Mouse (Mus musculus) hindbrain, embryonic 10.5 days (tissue): Measurements from ENCODE around the gene Ssbp3. TPM values are rescaled to one million over a fixed set of nuclear protein-coding genes. Genes with fewer than 3 reads are reported as not detected.

Experiments used
- DNase-seq: peaks from one replicate; pipeline ENCODE4 v3.0.0-alpha.2; 2017; ENCODE audit warnings: low spot score
- H3K27ac ChIP-seq: fragments of 300-500 bp; sonication (generic); 2 replicates; pipeline ENCODE4 v1.5.1; 2016; ENCODE audit warnings: mild to moderate bottlenecking, moderate library complexity
- H3K27me3 ChIP-seq: fragments of 300-500 bp; sonication (generic); 2 replicates; pipeline ENCODE4 v1.6.1; 2016; ENCODE audit warnings: mild to moderate bottlenecking; ENCODE audit not compliant: poor library complexity, insufficient read depth, severe bottlenecking
- H3K36me3 ChIP-seq: fragments of 300-500 bp; sonication (generic); 2 replicates; pipeline ENCODE4 v1.6.1; 2016; ENCODE audit warnings: mild to moderate bottlenecking, moderate library complexity
- H3K4me1 ChIP-seq: fragments of 300-500 bp; sonication (generic); replicated peaks from 2 replicates; pipeline ENCODE4 v1.6.1; 2016; ENCODE audit warnings: mild to moderate bottlenecking
- H3K4me3 ChIP-seq: fragments of 300-500 bp; sonication (generic); 2 replicates; pipeline ENCODE4 v1.5.1; 2016; ENCODE audit warnings: mild to moderate bottlenecking, moderate library complexity
- H3K9me3 ChIP-seq: fragments of 300-500 bp; sonication (generic); 2 replicates; pipeline ENCODE4 v1.6.1; 2016; ENCODE audit warnings: mild to moderate bottlenecking, moderate library complexity
- WGBS: fragments of 180-500 bp; shearing (Covaris S2); methylation state at CpG from one replicate; pipeline ENCODE4 v1.1.7; 2016; 5-methylcytosine and 5-hydroxymethylcytosine counted together
- polyA plus RNA-seq: library from polyadenylated mRNA; unstranded; fragments of >200 nt; fragmentation: Nextera tagmentation; extraction: Ambion mirVana; gene quantifications from 2 replicates; pipeline ENCODE4 v1.2.1, GENCODE M21; 2016

Gene Ssbp3
- polyA plus RNA-seq, 1 experiment from 2014 or later, result 180 TPM

- 79% methylated on average over 2 of the region's 2 CpGs for WGBS
- H3K4me3 ChIP-seq, result no peak overlapping the region
- H3K9me3 ChIP-seq, result peaks cover 4% of the 10 kb centered on the region; the same call in 1 of the 2 replicates
- no peak for DNase-seq
- no peaks in the 10 kb centered on the region for H3K27me3 ChIP-seq
- no peaks in the 10 kb centered on the region for H3K36me3 ChIP-seq
- 0 out of 2 replicates have a peak, but pooled peaks cover 3% of the 10 kb centered on the region for H3K4me1 ChIP-seq
- no peak overlapping the region for H3K27ac ChIP-seq
Measured at GRCm38 (mm10) chr4:106883149-106883548, 27.4 kb upstream of the Ssbp3 start.

- Histone ChIP-seq H3K4me3 (no peak overlapping the region), H3K9me3 (peaks cover 4% of the 10 kb centered on the region; the same call in 1 of the 2 replicates), H3K36me3 (no peaks in the 10 kb centered on the region), H3K27me3 (no peaks in the 10 kb centered on the region), H3K27ac (peak overlapping the region; percentile 36; the same call in 1 of the 2 replicates), H3K4me1 (no peaks in the 10 kb centered on the region)
- WGBS, result 80% methylated on average over 10 of the region's 10 CpGs
- DNase-seq, result no peak
Measured at GRCm38 (mm10) chr4:106886307-106887085, 24.0 kb upstream of the Ssbp3 start.

GRCm38 (mm10) chr4:106896086-106896485, 14.4 kb upstream of the Ssbp3 start:
- H3K9me3 ChIP-seq, result peaks cover 11% of the 10 kb centered on the region; the same call in 1 of the 2 replicates
- H3K27me3 ChIP-seq, result peaks cover 24% of the 10 kb centered on the region
- WGBS, result 87% methylated on average over 8 of the region's 8 CpGs
- peaks cover 29% of the 10 kb centered on the region for H3K4me1 ChIP-seq
- H3K27ac ChIP-seq, result 0 out of 2 replicates have a peak overlapping the region, but pooled peaks have one; percentile 12
- H3K36me3 ChIP-seq, result no peaks in the 10 kb centered on the region
- DNase-seq, result no peak
- no peak overlapping the region for H3K4me3 ChIP-seq

GRCm38 (mm10) chr4:106898923-106899322, 11.6 kb upstream of the Ssbp3 start:
- no peak overlapping the region for H3K4me3 ChIP-seq
- DNase-seq, result no peak
- H3K36me3 ChIP-seq, result no peaks in the 10 kb centered on the region

GRCm38 (mm10) chr4:106899471-106899870, 11.0 kb upstream of the Ssbp3 start:
- Histone ChIP-seq H3K27me3 (peaks cover 27% of the 10 kb centered on the region), H3K4me1 (peaks cover 34% of the 10 kb centered on the region), H3K27ac (no peak overlapping the region), H3K36me3 (no peaks in the 10 kb centered on the region), H3K9me3 (no peaks in the 10 kb centered on the region), H3K4me3 (no peak overlapping the region)
- no peak for DNase-seq
- WGBS, result 88% methylated on average over 3 of the region's 3 CpGs

More at GRCm38 (mm10) chr4:106898923-106899322, 11.6 kb upstream of the Ssbp3 start:
- peaks cover 27% of the 10 kb centered on the region for H3K27me3 ChIP-seq
- 71% methylated on average over 5 of the region's 5 CpGs for WGBS
- H3K4me1 ChIP-seq, result peaks cover 34% of the 10 kb centered on the region
- H3K27ac ChIP-seq, result peak overlapping the region; percentile 65
- no peaks in the 10 kb centered on the region for H3K9me3 ChIP-seq

- WGBS, result 11% methylated on average over 6 of the region's 6 CpGs
- H3K36me3 ChIP-seq, result no peaks in the 10 kb centered on the region
- H3K27me3 ChIP-seq, result peaks cover 27% of the 10 kb centered on the region
- no peak overlapping the region for H3K4me3 ChIP-seq
- no peak for DNase-seq
- H3K9me3 ChIP-seq, result no peaks in the 10 kb centered on the region
- H3K27ac ChIP-seq, result no peak overlapping the region; the same call in 1 of the 2 replicates
- H3K4me1 ChIP-seq, result peaks cover 39% of the 10 kb centered on the region
Measured at GRCm38 (mm10) chr4:106900718-106901117, 9.8 kb upstream of the Ssbp3 start.

GRCm38 (mm10) chr4:106901610-106902009, 8.9 kb upstream of the Ssbp3 start:
- H3K27ac ChIP-seq, result no peak overlapping the region
- no peak for DNase-seq
- no peaks in the 10 kb centered on the region for H3K9me3 ChIP-seq
- no peak overlapping the region for H3K4me3 ChIP-seq
- H3K36me3 ChIP-seq, result no peaks in the 10 kb centered on the region
- H3K27me3 ChIP-seq, result peaks cover 27% of the 10 kb centered on the region
- 82% methylated on average over 3 of the region's 3 CpGs for WGBS
- peaks cover 39% of the 10 kb centered on the region for H3K4me1 ChIP-seq

GRCm38 (mm10) chr4:106902157-106902556, 8.3 kb upstream of the Ssbp3 start:
- Histone ChIP-seq H3K4me1 (peaks cover 42% of the 10 kb centered on the region), H3K9me3 (no peaks in the 10 kb centered on the region), H3K4me3 (no peak overlapping the region), H3K36me3 (no peaks in the 10 kb centered on the region), H3K27me3 (peaks cover 27% of the 10 kb centered on the region), H3K27ac (no peak overlapping the region)
- WGBS, result 76% methylated on average over 8 of the region's 8 CpGs
- DNase-seq, result no peak

GRCm38 (mm10) chr4:106905898-106906297, 4.6 kb upstream of the Ssbp3 start:
- Histone ChIP-seq H3K4me1 (peaks cover 49% of the 10 kb centered on the region), H3K9me3 (no peaks in the 10 kb centered on the region)
- 96% methylated on average over 3 of the region's 3 CpGs for WGBS

GRCm38 (mm10) chr4:106907701-106908425, 2.6 kb upstream of the Ssbp3 start:
- Histone ChIP-seq H3K4me3 (peak overlapping the region; percentile 32), H3K27me3 (no peaks in the 10 kb centered on the region), H3K4me1 (peaks cover 56% of the 10 kb centered on the region), H3K27ac (peak overlapping the region; percentile 100), H3K9me3 (no peaks in the 10 kb centered on the region), H3K36me3 (no peaks in the 10 kb centered on the region; the same call in 1 of the 2 replicates)
- peak; percentile 53 for DNase-seq
- 6% methylated on average over 17 of the region's 17 CpGs for WGBS

More at GRCm38 (mm10) chr4:106905898-106906297, 4.6 kb upstream of the Ssbp3 start:
- no peak for DNase-seq
- H3K36me3 ChIP-seq, result no peaks in the 10 kb centered on the region
- H3K27me3 ChIP-seq, result peaks cover 5% of the 10 kb centered on the region
- H3K27ac ChIP-seq, result no peak overlapping the region
- H3K4me3 ChIP-seq, result no peak overlapping the region

GRCm38 (mm10) chr4:106908426-106908809, 2.1 kb upstream of the Ssbp3 start:
- 21% methylated on average over 3 of the region's 3 CpGs for whole genome bisulfite sequencing
- Histone ChIP-seq H3K27me3 (no peaks in the 10 kb centered on the region), H3K9me3 (no peaks in the 10 kb centered on the region), H3K27ac (peak overlapping the region; percentile 100), H3K4me3 (peak overlapping the region; percentile 100), H3K4me1 (peaks cover 61% of the 10 kb centered on the region), H3K36me3 (peaks cover 5% of the 10 kb centered on the region)
- DNase-seq, result no peak

DNA sequence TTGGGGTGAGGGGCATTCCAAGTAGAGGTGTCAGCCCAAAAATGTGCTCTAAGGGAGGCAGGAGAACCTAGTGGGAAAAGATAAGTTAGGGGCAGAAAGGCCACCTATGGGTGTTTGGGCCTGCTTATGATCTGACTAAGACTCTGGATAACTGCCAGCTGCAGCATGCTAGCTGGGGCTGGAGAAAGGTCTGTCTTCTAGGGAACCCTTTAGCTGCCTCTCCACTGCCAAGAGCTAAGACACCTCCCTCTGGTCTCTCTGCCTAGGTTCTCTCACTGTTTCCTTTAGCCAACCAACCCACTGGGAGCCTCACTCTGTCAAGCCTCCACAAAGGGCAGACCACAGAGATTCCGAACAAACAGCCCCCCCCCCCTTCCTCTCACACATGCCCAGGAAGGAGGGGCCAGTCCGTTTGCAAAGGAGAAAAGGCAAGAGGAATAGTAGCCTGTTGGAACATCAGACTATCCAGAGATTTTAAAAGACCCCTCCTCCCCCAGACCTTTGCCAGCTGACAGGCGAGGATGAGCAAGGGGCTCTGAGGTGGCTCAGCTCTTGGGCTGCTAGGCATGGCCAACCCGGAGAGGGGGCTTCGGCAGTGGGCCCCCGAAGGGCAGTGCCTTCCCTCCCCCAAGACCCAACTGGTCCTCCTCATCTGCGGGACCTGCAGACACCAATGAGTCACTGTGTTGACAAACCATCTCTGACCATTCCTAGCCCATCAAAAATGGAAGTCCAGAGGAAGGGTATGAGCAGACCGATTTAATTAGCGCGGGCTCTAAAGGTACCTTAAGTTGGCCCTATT, 1.4 kb upstream of the Ssbp3 start:
- H3K9me3 ChIP-seq, result no peaks in the 10 kb centered on the region
- H3K4me1 ChIP-seq, result peaks cover 68% of the 10 kb centered on the region
- H3K27me3 ChIP-seq, result no peaks in the 10 kb centered on the region
- H3K36me3 ChIP-seq, result peaks cover 13% of the 10 kb centered on the region
- peak; percentile 69 for DNase-seq
- 4% methylated on average over 10 of the region's 10 CpGs for WGBS
- peak overlapping the region; percentile 100 for H3K4me3 ChIP-seq
- H3K27ac ChIP-seq, result peak overlapping the region; percentile 100
